Mouse (Mus musculus) MEL (cell line): ENCODE results near the gene Spag9.

Experiments used
- CHD1 ChIP-seq: IDR thresholded peaks from 2 replicates; pipeline ENCODE4 v1.6.1; 2012; ENCODE audit warnings: low read depth, mild to moderate bottlenecking, inconsistent platforms, low read length, improper control_type of control experiment
- CTCF ChIP-seq, 3 experiments: IDR thresholded peaks in 2 of 3; conservative IDR thresholded peaks in 1 of 3; 2 replicates each; pipeline ENCODE4 v1.5.1; 2011 to 2012; ENCODE audit warnings: low read length in 3 of 3, low read depth in 2 of 3, mild to moderate bottlenecking in 2 of 3, improper control_type of control experiment in 1 of 3, inconsistent platforms in 1 of 3, mixed read lengths in 1 of 3, moderate library complexity in 1 of 3; ENCODE audit not compliant: control insufficient read depth in 1 of 3, insufficient read depth in 1 of 3, poor library complexity in 1 of 3, severe bottlenecking in 1 of 3
- HCFC1 ChIP-seq: IDR thresholded peaks from 2 replicates; pipeline ENCODE4 v1.6.1; 2012; ENCODE audit warnings: low read depth, mild to moderate bottlenecking, inconsistent platforms, low read length, improper control_type of control experiment, moderate library complexity
- JUND ChIP-seq: IDR thresholded peaks from 2 replicates; pipeline ENCODE4 v1.6.1; 2011; ENCODE audit warnings: low read depth, mild to moderate bottlenecking, improper control_type of control experiment, low read length
- MAFK ChIP-seq: IDR thresholded peaks from 2 replicates; pipeline ENCODE4 v1.6.1; 2011; ENCODE audit warnings: low read depth, mild to moderate bottlenecking, low read length, improper control_type of control experiment, borderline replicate concordance
- ZC3H11A ChIP-seq: IDR thresholded peaks from 2 replicates; pipeline ENCODE4 v1.6.1; 2012; ENCODE audit warnings: low read depth, mild to moderate bottlenecking, inconsistent platforms, low read length, improper control_type of control experiment

GRCm38 (mm10) chr11:94137326-94138061 is 141.6 kb downstream of the Spag9 start:
- no peak for TF ChIP-seq CTCF (IDR thresholded peaks at IDR 0.05 in 2 of 3, conservative IDR thresholded peaks at IDR 0.05 in 1 of 3; ENCODE audit: control insufficient read depth in 1 of 3, insufficient read depth in 1 of 3, low read depth in 2 of 3, low read length in 3 of 3, poor library complexity in 1 of 3, severe bottlenecking in 1 of 3)
- no peak for TF ChIP-seq HCFC1
- TF ChIP-seq JUND: no peak
- no peak for TF ChIP-seq MAFK
- no peak for TF ChIP-seq CHD1
- no peak for TF ChIP-seq ZC3H11A
